Mouse (Mus musculus) liver, embryonic 14.5 days (tissue): ENCODE measurements at regions not wholly inside any gene's neighbourhood (a gene's known extent, or its start where the extent isn't known, plus 50 kb on each side); places are given as distances from the start of the nearest gene placed in this dataset.

ENCODE experiments used
- CTCF ChIP-seq: IDR thresholded peaks from 2 replicates; pipeline ENCODE4 v1.5.1; 2016; ENCODE audit warnings: antibody characterized with exemption, low read depth, control low read depth
- EP300 ChIP-seq: IDR thresholded peaks from 2 replicates; pipeline ENCODE4 v1.6.1; 2016; ENCODE audit warnings: antibody characterized with exemption, low read depth

- TF ChIP-seq CTCF (no peak), EP300 (no peak)
Measured at GRCm38 (mm10) chr12:33804206-33804791, 123.9 kb upstream of the Ferd3l start.
